Mouse (Mus musculus): ENCODE measurements around the gene C1rl.
"Not testable (repeated sequence)": the region's sequence is repeated elsewhere in the genome, so short reads cannot be mapped to it uniquely, and the experiment has no call there.

The C1rl gene

GRCm38 (mm10) chr6:124505028-124505427, 12.1 kb downstream of the C1rl start:
- no peak for DNase-seq (ENCODE audit: low spot score)

- DNase-seq (ENCODE audit: low spot score), result no peak
Observed at GRCm38 (mm10) chr6:124506991-124507390, 14.1 kb downstream of the C1rl start.

GRCm38 (mm10) chr6:124508292-124508691, 15.4 kb downstream of the C1rl start:
- DNase-seq (ENCODE audit: low spot score), result no peak

- not testable (repeated sequence) for DNase-seq (ENCODE audit: low spot score)
Observed at GRCm38 (mm10) chr6:124509192-124509591, 16.3 kb downstream of the C1rl start.

GRCm38 (mm10) chr6:124511936-124512335, 19.0 kb downstream of the C1rl start:
- no peak for DNase-seq (ENCODE audit: low spot score)

- DNase-seq (ENCODE audit: low spot score), result peak; percentile 55
Observed at GRCm38 (mm10) chr6:124512355-124512836, 19.5 kb downstream of the C1rl start, which contains the start of gene C1ra. Gene C1ra (plus strand): TSS chr6:124512405.

GRCm38 (mm10) chr6:124517733-124518132, 24.8 kb downstream of the C1rl start:
- DNase-seq (ENCODE audit: low spot score), result not testable (repeated sequence)

GRCm38 (mm10) chr6:124522082-124522481, 29.2 kb downstream of the C1rl start:
- not testable (repeated sequence) for DNase-seq (ENCODE audit: low spot score)

GRCm38 (mm10) chr6:124527881-124528280, 35.0 kb downstream of the C1rl start:
- no peak for DNase-seq (ENCODE audit: low spot score)

- DNase-seq (ENCODE audit: low spot score), result no peak
Observed at GRCm38 (mm10) chr6:124531077-124531476, 38.2 kb downstream of the C1rl start.

GRCm38 (mm10) chr6:124536125-124536829, 43.4 kb downstream of the C1rl start:
- DNase-seq (ENCODE audit: low spot score), result not testable (repeated sequence)

GRCm38 (mm10) chr6:124541176-124541575, 48.3 kb downstream of the C1rl start:
- not testable (repeated sequence) for DNase-seq (ENCODE audit: low spot score)

GRCm38 (mm10) chr6:124542284-124542683, 49.4 kb downstream of the C1rl start, which contains the start of gene C1s1:
Gene C1s1 (minus strand): TSS chr6:124542359.
- peak; percentile 20 for DNase-seq (ENCODE audit: low spot score)

- DNase-seq (ENCODE audit: low spot score), result no peak
Observed at GRCm38 (mm10) chr6:124544466-124544865, 51.6 kb downstream of the C1rl start.

- DNase-seq (ENCODE audit: low spot score), result no peak
Observed at GRCm38 (mm10) chr6:124545425-124545824, 52.5 kb downstream of the C1rl start.

- DNase-seq (ENCODE audit: low spot score), result not testable (repeated sequence)
Observed at GRCm38 (mm10) chr6:124547979-124548378, 55.1 kb downstream of the C1rl start.

- DNase-seq (ENCODE audit: low spot score), result no peak
Observed at GRCm38 (mm10) chr6:124549023-124549550, 56.2 kb downstream of the C1rl start.

GRCm38 (mm10) chr6:124552766-124553165, 59.9 kb downstream of the C1rl start:
- DNase-seq (ENCODE audit: low spot score), result no peak

GRCm38 (mm10) chr6:124555956-124556355, 63.0 kb downstream of the C1rl start:
- DNase-seq (ENCODE audit: low spot score), result not testable (repeated sequence)

Measured in ovary, postnatal 10 days (tissue).